Mouse (Mus musculus): Measurements from ENCODE around the gene Sorl1. TPM values are rescaled to one million over a fixed set of nuclear protein-coding genes. Genes with fewer than 3 reads are reported as not detected.
"Not testable (repeated sequence)": the region's sequence is repeated elsewhere in the genome, so short reads cannot be mapped to it uniquely, and the experiment has no call there.

Gene Sorl1
- polyA plus RNA-seq, 1 experiment: 3.5 TPM

DNA sequence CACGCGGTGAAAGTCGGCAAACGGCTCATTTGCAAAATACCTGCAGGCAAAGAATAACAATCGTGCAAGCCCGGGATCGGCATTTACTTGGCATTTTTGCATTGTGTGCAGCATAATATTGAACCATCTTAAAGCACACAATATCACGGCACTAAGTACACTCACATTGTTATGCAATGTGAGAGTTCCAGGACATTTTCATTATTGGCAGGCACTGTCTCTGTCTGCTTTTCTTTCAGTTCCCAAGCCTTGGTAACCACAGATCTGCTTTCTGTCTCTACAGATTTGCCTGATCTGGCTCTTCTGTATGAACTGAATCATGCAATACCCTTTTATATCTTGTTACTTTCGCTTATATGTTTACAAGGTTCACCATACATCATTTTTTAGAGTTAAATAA lies 56.1 kb downstream of the Sorl1 start:
- H3K4me3 ChIP-seq (ENCODE audit: insufficient read depth, low read length): no peak overlapping the region
- H3K4me1 ChIP-seq (ENCODE audit: control insufficient read depth, insufficient read depth, low read length): no peaks in the 10 kb centered on the region
- H3K27ac ChIP-seq (ENCODE audit: insufficient read depth, low read length): no peak overlapping the region
- no peak for TF ChIP-seq CTCF (IDR thresholded peaks at IDR 0.05; ENCODE audit: borderline replicate concordance, insufficient read depth, low read length)
- TF ChIP-seq POLR2A (IDR thresholded peaks at IDR 0.05; ENCODE audit: low read depth, low read length): no peak

GRCm38 (mm10) chr9:42065756-42066155 lies 58.3 kb downstream of the Sorl1 start:
- H3K4me3 ChIP-seq (ENCODE audit: insufficient read depth, low read length): no peak overlapping the region
- TF ChIP-seq POLR2A (IDR thresholded peaks at IDR 0.05; ENCODE audit: low read depth, low read length) (no peak), CTCF (IDR thresholded peaks at IDR 0.05; ENCODE audit: borderline replicate concordance, insufficient read depth, low read length) (no peak)
- H3K4me1 ChIP-seq (ENCODE audit: control insufficient read depth, insufficient read depth, low read length): no peaks in the 10 kb centered on the region
- H3K27ac ChIP-seq (ENCODE audit: insufficient read depth, low read length): no peak overlapping the region

GRCm38 (mm10) chr9:42063391-42063790 lies 60.7 kb downstream of the Sorl1 start:
- TF ChIP-seq POLR2A (IDR thresholded peaks at IDR 0.05; ENCODE audit: low read depth, low read length) (no peak), CTCF (IDR thresholded peaks at IDR 0.05; ENCODE audit: borderline replicate concordance, insufficient read depth, low read length) (no peak)
- Histone ChIP-seq H3K27ac (ENCODE audit: insufficient read depth, low read length) (no peak overlapping the region; the same call in 1 of the 2 replicates), H3K4me3 (ENCODE audit: insufficient read depth, low read length) (no peak overlapping the region), H3K4me1 (ENCODE audit: control insufficient read depth, insufficient read depth, low read length) (no peaks in the 10 kb centered on the region)

DNA sequence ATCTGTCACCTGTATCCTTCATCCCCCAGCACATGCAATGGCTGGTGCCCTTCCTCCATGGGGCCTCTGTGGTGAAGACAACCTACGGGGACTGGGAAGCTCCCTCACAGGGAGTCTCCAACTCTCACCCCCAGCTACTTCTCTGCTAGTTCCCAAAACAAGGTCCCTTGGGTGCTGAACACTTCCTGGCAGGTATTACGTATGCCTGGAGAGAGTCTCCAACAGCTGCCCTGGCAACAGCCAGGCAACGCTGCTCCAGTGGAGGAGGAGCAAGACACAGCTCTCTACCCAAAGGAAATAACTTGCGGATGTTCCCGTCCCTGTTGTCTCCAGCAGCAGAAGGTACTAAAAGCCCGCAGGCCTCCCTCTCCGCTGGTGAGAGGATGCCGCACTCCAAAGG lies 61.8 kb downstream of the Sorl1 start:
- TF ChIP-seq POLR2A (IDR thresholded peaks at IDR 0.05; ENCODE audit: low read depth, low read length) (no peak), CTCF (IDR thresholded peaks at IDR 0.05; ENCODE audit: borderline replicate concordance, insufficient read depth, low read length) (no peak)
- Histone ChIP-seq H3K4me3 (ENCODE audit: insufficient read depth, low read length) (no peak overlapping the region), H3K4me1 (ENCODE audit: control insufficient read depth, insufficient read depth, low read length) (no peaks in the 10 kb centered on the region), H3K27ac (ENCODE audit: insufficient read depth, low read length) (no peak overlapping the region)

DNA sequence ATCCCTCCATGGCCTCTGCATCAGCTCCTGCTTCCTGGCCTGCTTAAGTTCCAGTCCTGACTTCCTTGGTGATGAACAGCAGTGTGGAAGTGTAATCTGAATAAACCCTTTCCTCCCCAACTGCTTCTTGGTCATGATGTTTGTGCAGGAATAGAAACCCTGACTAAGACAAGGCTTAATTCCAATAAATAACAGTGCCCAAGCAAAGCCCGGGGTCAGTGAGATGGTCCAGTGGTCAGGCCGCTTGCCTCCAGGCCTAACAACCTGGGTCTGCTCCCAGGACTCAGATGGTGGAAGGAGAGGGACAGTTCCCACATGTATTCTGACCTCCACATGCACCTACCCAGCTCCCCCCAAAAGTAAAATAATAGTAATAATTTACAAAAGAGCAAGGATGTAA lies 65.1 kb downstream of the Sorl1 start:
- H3K27ac ChIP-seq (ENCODE audit: insufficient read depth, low read length); H3K4me3 ChIP-seq (ENCODE audit: insufficient read depth, low read length): not testable (repeated sequence)

DNA sequence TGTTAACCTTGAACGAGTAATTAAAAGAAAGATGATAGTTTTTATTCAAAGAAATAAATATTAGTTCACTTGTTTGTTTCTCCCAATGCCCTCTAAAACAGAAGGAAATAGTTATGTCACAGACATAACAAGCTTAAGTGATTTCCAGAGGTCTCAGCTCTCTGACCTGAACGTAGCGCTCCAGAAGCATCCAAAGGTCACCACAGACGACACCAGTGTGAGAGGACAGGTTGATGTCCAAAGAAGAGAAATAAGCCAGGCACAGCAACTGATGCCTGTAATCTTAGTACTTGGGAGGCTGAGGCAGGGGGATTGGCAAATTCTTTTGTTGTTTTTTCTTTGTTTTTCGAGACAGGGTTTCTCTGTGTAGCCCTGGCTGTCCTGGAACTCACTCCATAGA lies 67.5 kb downstream of the Sorl1 start:
- H3K4me3 ChIP-seq (ENCODE audit: insufficient read depth, low read length): no peak overlapping the region
- H3K27ac ChIP-seq (ENCODE audit: insufficient read depth, low read length): no peak overlapping the region
- H3K4me1 ChIP-seq (ENCODE audit: control insufficient read depth, insufficient read depth, low read length): 0 out of 2 replicates have a peak, but pooled peaks cover 5% of the 10 kb centered on the region
- TF ChIP-seq CTCF (IDR thresholded peaks at IDR 0.05; ENCODE audit: borderline replicate concordance, insufficient read depth, low read length) (no peak), POLR2A (IDR thresholded peaks at IDR 0.05; ENCODE audit: low read depth, low read length) (no peak)

More for the DNA sequence above, 65.1 kb downstream of the Sorl1 start:
- not testable (repeated sequence) for H3K4me1 ChIP-seq (ENCODE audit: control insufficient read depth, insufficient read depth, low read length)

GRCm38 (mm10) chr9:42055378-42055777 lies 68.7 kb downstream of the Sorl1 start:
- no peak overlapping the region for H3K27ac ChIP-seq (ENCODE audit: insufficient read depth, low read length)

DNA sequence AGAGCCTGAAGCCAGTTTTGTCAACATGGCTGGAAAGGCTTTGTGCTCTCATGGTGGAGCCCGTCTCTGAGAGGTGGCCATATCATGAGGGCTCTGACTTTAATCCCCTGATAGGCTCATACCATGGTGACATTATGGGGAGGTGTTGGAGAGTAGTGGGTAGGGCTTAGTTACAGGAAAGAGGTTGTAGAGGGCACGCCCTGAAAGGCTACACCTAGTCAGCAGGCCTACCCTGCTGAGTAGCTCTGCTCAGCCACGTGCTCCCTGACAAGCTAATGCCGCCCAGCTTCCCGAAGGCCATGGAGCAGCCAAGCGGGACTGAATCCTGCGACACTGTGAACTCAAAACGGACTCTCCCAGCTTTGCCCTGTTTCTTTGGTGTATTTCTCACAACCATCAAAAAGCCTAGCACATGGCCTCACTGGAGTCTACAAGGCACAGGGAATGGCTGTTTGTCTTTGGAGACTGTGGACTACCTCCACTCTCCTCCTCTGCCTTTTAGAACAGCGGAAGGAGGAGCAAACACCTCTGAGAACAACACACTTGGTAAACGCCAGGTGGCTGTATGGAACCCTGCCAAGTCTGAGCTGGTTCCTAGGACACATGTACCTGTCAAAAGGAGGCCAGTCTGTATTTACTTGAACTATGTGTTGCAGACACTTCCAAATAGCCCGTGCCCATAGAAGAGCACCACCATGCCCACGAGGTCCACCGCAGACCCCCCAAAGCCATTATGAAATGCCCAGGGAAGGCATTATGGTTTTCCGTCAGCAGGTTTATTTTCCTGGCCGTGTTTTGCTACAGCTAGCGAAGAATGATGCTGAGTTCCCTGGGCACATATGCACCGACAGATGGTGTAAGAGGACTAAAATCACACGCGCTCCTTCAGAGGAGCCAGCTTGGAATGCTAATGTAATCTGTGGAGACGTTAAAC lies 69.5 kb downstream of the Sorl1 start:
- Histone ChIP-seq H3K4me3 (ENCODE audit: insufficient read depth, low read length) (no peak overlapping the region), H3K4me1 (ENCODE audit: control insufficient read depth, insufficient read depth, low read length) (0 out of 2 replicates have a peak, but pooled peaks cover 5% of the 10 kb centered on the region), H3K27ac (ENCODE audit: insufficient read depth, low read length) (no peak overlapping the region)
- TF ChIP-seq POLR2A (IDR thresholded peaks at IDR 0.05; ENCODE audit: low read depth, low read length): no peak
- TF ChIP-seq CTCF (IDR thresholded peaks at IDR 0.05; ENCODE audit: borderline replicate concordance, insufficient read depth, low read length): no peak

More at GRCm38 (mm10) chr9:42055378-42055777, 68.7 kb downstream of the Sorl1 start:
- Histone ChIP-seq H3K4me3 (ENCODE audit: insufficient read depth, low read length) (no peak overlapping the region), H3K4me1 (ENCODE audit: control insufficient read depth, insufficient read depth, low read length) (0 out of 2 replicates have a peak, but pooled peaks cover 5% of the 10 kb centered on the region)
- TF ChIP-seq CTCF (IDR thresholded peaks at IDR 0.05; ENCODE audit: borderline replicate concordance, insufficient read depth, low read length) (no peak), POLR2A (IDR thresholded peaks at IDR 0.05; ENCODE audit: low read depth, low read length) (no peak)

DNA sequence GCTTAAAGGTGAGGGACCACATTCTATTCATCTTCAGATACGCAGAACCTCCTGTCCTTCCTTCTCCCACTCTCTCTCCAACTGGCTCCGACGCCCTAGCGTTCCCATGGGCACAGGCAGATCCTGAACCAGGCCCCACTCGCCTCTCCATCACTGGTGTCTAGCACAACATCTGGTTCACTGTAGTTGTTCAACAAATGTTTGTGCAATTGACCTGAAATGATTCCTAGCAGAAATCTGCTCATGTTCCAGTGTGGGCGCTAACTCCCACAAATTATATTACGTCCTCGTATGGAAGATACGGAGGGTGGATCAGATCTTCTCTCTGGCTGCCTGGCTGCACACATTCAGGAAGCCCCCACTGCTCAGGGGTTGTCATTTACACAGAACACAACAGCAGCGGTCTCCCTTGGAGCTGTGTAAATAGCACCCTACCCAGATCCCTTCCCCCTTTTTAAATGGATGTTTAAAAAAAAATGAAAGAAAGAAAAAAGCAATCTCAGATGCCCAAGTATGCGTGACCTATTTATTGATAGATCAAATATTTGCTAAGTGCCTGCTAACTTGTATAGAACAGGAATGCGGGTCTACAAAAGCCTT lies 70.4 kb downstream of the Sorl1 start:
- TF ChIP-seq CTCF (IDR thresholded peaks at IDR 0.05; ENCODE audit: borderline replicate concordance, insufficient read depth, low read length): no peak
- TF ChIP-seq POLR2A (IDR thresholded peaks at IDR 0.05; ENCODE audit: low read depth, low read length): no peak
- Histone ChIP-seq H3K4me3 (ENCODE audit: insufficient read depth, low read length) (no peak overlapping the region), H3K27ac (ENCODE audit: insufficient read depth, low read length) (no peak overlapping the region), H3K4me1 (ENCODE audit: control insufficient read depth, insufficient read depth, low read length) (0 out of 2 replicates have a peak, but pooled peaks cover 5% of the 10 kb centered on the region)
